Comparison of ENCODE assay signal across 8 mouse cellular contexts in genomic region chr2:48813371-48814222, GRCm38 (mm10). TPM values are rescaled to one million over a fixed set of nuclear protein-coding genes. Genes with fewer than 3 reads are reported as not detected.
DNase-seq lines count a peak whose midpoint lies in the region; ATAC-seq and TF ChIP-seq lines count a peak whose summit lies in the region.

Acvr2a (plus strand) TSS chr2:48814109.

- H3K9ac ChIP-seq in forebrain, postnatal 0 days: peak within 1 kb of the TSS; percentile 95
- peak within 1 kb of the TSS; percentile 84 for H3K9ac ChIP-seq in lung, embryonic 14.5 days

- H3K9me3 ChIP-seq in G1E (replicated peaks): no peaks in the 10 kb centered on the region
- H3K9me3 ChIP-seq in forebrain, postnatal 0 days (ENCODE audit: low read length): no peaks in the 10 kb centered on the region
- H3K9me3 ChIP-seq in lung, embryonic 14.5 days (ENCODE audit: low read depth, low read length): no peaks in the 10 kb centered on the region

- H3K4me2 ChIP-seq in forebrain, postnatal 0 days (ENCODE audit: low read depth): peak within 1 kb of the TSS; percentile 62
- H3K4me2 ChIP-seq in lung, embryonic 14.5 days: peak within 1 kb of the TSS; percentile 68

- DNase-seq in G1E (ENCODE audit: low spot score): peak; percentile 72
- DNase-seq in cerebellum, adult 18-20 months: peak; percentile 92 to 95
- DNase-seq in forebrain, postnatal 0 days: peak; percentile 93
- DNase-seq in heart, postnatal 4 days: peak; percentile 93
- DNase-seq in layer of hippocampus, adult 8-10 months (ENCODE audit: low spot score in 2 of 2): peak; percentile 79 to 91
- DNase-seq in lung, embryonic 14.5 days: peak; percentile 94
- peak; percentile 91 for DNase-seq in testis, postnatal 14 days (ENCODE audit: low spot score)

- H3K27me3 ChIP-seq in G1E (ENCODE audit: insufficient read depth, low read length): peaks cover 24% of the 10 kb centered on the region
- H3K27me3 ChIP-seq in forebrain, postnatal 0 days (ENCODE audit: insufficient read depth, low read length): no peaks in the 10 kb centered on the region
- H3K27me3 ChIP-seq in lung, embryonic 14.5 days (ENCODE audit: insufficient read depth, low read length): no peaks in the 10 kb centered on the region

- TF ChIP-seq CTCF in G1E (IDR thresholded peaks at IDR 0.05; ENCODE audit: low read depth, low read length): no peak
- peak; percentile 16; the same call in 1 of the 2 replicates for TF ChIP-seq CTCF in forebrain, postnatal 0 days (IDR thresholded peaks at IDR 0.05; ENCODE audit: low read depth)
- no peak for TF ChIP-seq CTCF in lung, embryonic 14.5 days (IDR thresholded peaks at IDR 0.05; ENCODE audit: low read depth)

- H3K4me1 ChIP-seq in G1E (ENCODE audit: insufficient read depth, low read depth, low read length): peaks cover 16% of the 10 kb centered on the region
- 0 out of 2 replicates have a peak, but pooled peaks cover 11% of the 10 kb centered on the region for H3K4me1 ChIP-seq in forebrain, postnatal 0 days (ENCODE audit: insufficient read depth)
- H3K4me1 ChIP-seq in lung, embryonic 14.5 days (ENCODE audit: insufficient read depth): no peaks in the 10 kb centered on the region; the same call in 1 of the 2 replicates

- peak within 1 kb of the TSS; percentile 98 for H3K27ac ChIP-seq in forebrain, postnatal 0 days (ENCODE audit: low read depth, low read length)
- peak within 1 kb of the TSS; percentile 96 for H3K27ac ChIP-seq in lung, embryonic 14.5 days (ENCODE audit: low read depth)

- ATAC-seq in G1E (ENCODE audit: extremely low read depth, insufficient number of reproducible peaks, low FRiP score, poor library complexity, severe bottlenecking): peak; percentile 42; the same call in 1 of the 2 replicates
- peak; percentile 92 for ATAC-seq in forebrain, postnatal 0 days
- peak; percentile 90 for ATAC-seq in lung, embryonic 14.5 days (ENCODE audit: insufficient read depth)
- ATAC-seq in neutrophil, adult 5-6 weeks (ENCODE audit: extremely low read depth, insufficient number of reproducible peaks, low FRiP score, poor library complexity, severe bottlenecking): peak; percentile 47

- H3K4me3 ChIP-seq in G1E (ENCODE audit: low read depth, low read length): peak within 1 kb of the TSS; percentile 83
- peak within 1 kb of the TSS; percentile 94 for H3K4me3 ChIP-seq in forebrain, postnatal 0 days (ENCODE audit: low read depth, low read length)
- peak within 1 kb of the TSS; percentile 84 for H3K4me3 ChIP-seq in lung, embryonic 14.5 days (ENCODE audit: low read depth, low read length)

- no peaks in the 10 kb centered on the region for H3K36me3 ChIP-seq in G1E (replicated peaks)
- H3K36me3 ChIP-seq in forebrain, postnatal 0 days (ENCODE audit: insufficient read depth): no peaks in the 10 kb centered on the region
- H3K36me3 ChIP-seq in lung, embryonic 14.5 days (ENCODE audit: insufficient read depth): no peaks in the 10 kb centered on the region

- under 1% methylated on average over 82 of the region's 105 CpGs for WGBS in forebrain, postnatal 0 days
- under 1% methylated on average over 92 of the region's 105 CpGs for WGBS in lung, embryonic 14.5 days

RNA-seq across cellular contexts. Expression of gene Acvr2a, which starts in this region (rescaled TPM):
- 4.2 and 4.3 TPM in 2 replicates for total RNA-seq in G1E (2014; fragmentation: Nextera tagmentation)
- 2.6 and 3.7 TPM in 2 replicates for total RNA-seq in G1E (2017)
- 0.18 and 0.24 TPM in 2 replicates for polyA plus RNA-seq in G1E (2012)
- total RNA-seq in forebrain, postnatal 0 days (2014; rRNA removed): 83.7 and 127 TPM in 2 replicates
- polyA plus RNA-seq in forebrain, postnatal 0 days (2015; fragmentation: Nextera tagmentation; extraction: Ambion mirVana): 28.3 and 42.8 TPM in 2 replicates
- total RNA-seq in heart, postnatal 4 days (2021): 10 to 100 TPM; 18.9 to 19.7 TPM
- 10 to 100 TPM; 38.9 to 43.5 (median 42.0) TPM for total RNA-seq in layer of hippocampus, adult 8-10 months (2022)
- 20.6 and 23.6 TPM in 2 replicates for polyA plus RNA-seq in lung, embryonic 14.5 days (2014; fragmentation: Nextera tagmentation; extraction: Ambion mirVana)
- 2.9 and 3.6 TPM in 2 replicates for total RNA-seq in neutrophil, adult 5-6 weeks (2017)

Comparison
In these comparisons a context has a peak if more than half of its experiments do, and no peak if none do; other contexts are left out.
1. Peak in every context shown above with its lines: DNase-seq, ATAC-seq, H3K4me3 ChIP-seq and H3K27ac ChIP-seq.
2. RNA of gene Acvr2a (polyA plus RNA-seq): 28.3 to 42.8 TPM in forebrain, postnatal 0 days and 20.6 to 23.6 TPM in lung, embryonic 14.5 days; 0.18 to 0.24 TPM in G1E; every median in the first group is over 10 times any median in the second.
3. ATAC-seq: peak in every context shown above with its lines; median percentile 92 in forebrain, postnatal 0 days; 90 in lung, embryonic 14.5 days; 47 in neutrophil, adult 5-6 weeks; 42 in G1E.